Mouse (Mus musculus): ENCODE measurements around the gene 6720489N17Rik. TPM values are rescaled to one million over a fixed set of nuclear protein-coding genes. Genes with fewer than 3 reads are reported as not detected.
"Not testable (repeated sequence)": the region's sequence is repeated elsewhere in the genome, so short reads cannot be mapped to it uniquely, and the experiment has no call there.

The 6720489N17Rik gene
- total RNA-seq, 1 experiment: 7.3 TPM

- H3K27ac ChIP-seq (ENCODE audit: insufficient read depth, low read depth, low read length, poor library complexity, severe bottlenecking); DNase-seq (ENCODE audit: low read depth, low spot score); H3K4me1 ChIP-seq (ENCODE audit: control insufficient read depth in 2 of 2, insufficient read depth in 2 of 2, low read length in 2 of 2, poor library complexity in 1 of 2); H3K36me3 ChIP-seq (ENCODE audit: control insufficient read depth, insufficient read depth, low read length, poor library complexity, severe bottlenecking); H3K9ac ChIP-seq (ENCODE audit: insufficient read depth, low read depth, low read length, poor library complexity, severe bottlenecking); H3K9me3 ChIP-seq (ENCODE audit: control insufficient read depth, insufficient read depth, low read depth, low read length); H3K4me3 ChIP-seq (ENCODE audit: insufficient read depth in 1 of 2, low read depth in 1 of 2, low read length in 2 of 2, poor library complexity in 1 of 2, severe bottlenecking in 1 of 2); in situ Hi-C loops (cut with MboI; ENCODE audit: low sequenced_read_pairs in 2 of 2, unreplicated experiment in 2 of 2): not testable (repeated sequence)
Observed at GRCm38 (mm10) chr13:62561696-62562095, 62.3 kb downstream of the 6720489N17Rik start.

GRCm38 (mm10) chr13:62558189-62559110, 65.5 kb downstream of the 6720489N17Rik start, which contains the start of gene Zfp935:
Gene Zfp935 (minus strand): TSS chr13:62558511.
- H3K27ac ChIP-seq (ENCODE audit: insufficient read depth, low read depth, low read length, poor library complexity, severe bottlenecking); H3K36me3 ChIP-seq (ENCODE audit: control insufficient read depth, insufficient read depth, low read length, poor library complexity, severe bottlenecking); H3K4me1 ChIP-seq (ENCODE audit: control insufficient read depth in 2 of 2, insufficient read depth in 2 of 2, low read length in 2 of 2, poor library complexity in 1 of 2); DNase-seq (ENCODE audit: low read depth, low spot score); H3K9me3 ChIP-seq (ENCODE audit: control insufficient read depth, insufficient read depth, low read depth, low read length); in situ Hi-C loops (cut with MboI; ENCODE audit: low sequenced_read_pairs in 2 of 2, unreplicated experiment in 2 of 2): not testable (repeated sequence)
- Histone ChIP-seq H3K9ac (ENCODE audit: insufficient read depth, low read depth, low read length, poor library complexity, severe bottlenecking) (peak within 1 kb of the TSS; percentile 47), H3K4me3 (ENCODE audit: insufficient read depth in 1 of 2, low read depth in 1 of 2, low read length in 2 of 2, poor library complexity in 1 of 2, severe bottlenecking in 1 of 2) (peak within 1 kb of the TSS; percentile 75 to 81)

Other genes starting within 250 kb of the 6720489N17Rik start
- gene Gm3604, start 241.0 kb downstream of the 6720489N17Rik start, total RNA-seq (2012; rRNA removed): 11.8 and 12.3 TPM in 2 replicates
- 9.9 and 13.3 TPM in 2 replicates for gene Gm49359, start 157.3 kb downstream of the 6720489N17Rik start, total RNA-seq (2012; rRNA removed)
- gene Zfp935, start 65.7 kb downstream of the 6720489N17Rik start, total RNA-seq (2012; rRNA removed): not detected in 2 replicates
- gene Zfp934, start 53.0 kb downstream of the 6720489N17Rik start, total RNA-seq (2012; rRNA removed): 8.6 and 9.5 TPM in 2 replicates
- gene Platr25, start 136.5 kb upstream of the 6720489N17Rik start, total RNA-seq (2012; rRNA removed): 25.9 and 30.4 TPM in 2 replicates
- 5.0 TPM in 2 replicates for gene Gm5141, start 161.6 kb upstream of the 6720489N17Rik start, total RNA-seq (2012; rRNA removed)
- 3.0 and 10.4 TPM in 2 replicates for gene Fbp2, start 234.2 kb upstream of the 6720489N17Rik start, total RNA-seq (2012; rRNA removed)